Mouse (Mus musculus) ES-E14 (cell line): ENCODE measurements at regions not wholly inside any gene's neighbourhood (a gene's known extent, or its start where the extent isn't known, plus 50 kb on each side); places are given as distances from the start of the nearest gene placed in this dataset.

Experiments used
- DNase-seq: peaks from one replicate; pipeline ENCODE4 v3.0.0-alpha.2; 2013; ENCODE audit warnings: low read depth, low spot score
- H3K27ac ChIP-seq: 2 replicates; pipeline ENCODE4 v1.5.1; 2012; ENCODE audit warnings: low read depth, mild to moderate bottlenecking, low read length, moderate library complexity, mixed read lengths; ENCODE audit not compliant: poor library complexity, insufficient read depth, severe bottlenecking
- H3K36me3 ChIP-seq: 2 replicates; pipeline ENCODE4 v1.6.1; 2012; ENCODE audit warnings: mild to moderate bottlenecking, low read length, moderate library complexity, mixed read lengths; ENCODE audit not compliant: control insufficient read depth, poor library complexity, insufficient read depth, severe bottlenecking
- H3K4me1 ChIP-seq, 2 experiments: fragments of 150-350 bp in 1 of 2; sonication (generic) in 1 of 2; 2 replicates each; pipeline ENCODE4 v1.6.1; 2012; ENCODE audit warnings: low read length in 2 of 2, mild to moderate bottlenecking in 1 of 2, mixed read lengths in 1 of 2; ENCODE audit not compliant: control insufficient read depth in 2 of 2, insufficient read depth in 2 of 2, poor library complexity in 1 of 2
- H3K4me3 ChIP-seq, 2 experiments: fragments of 150-350 bp in 1 of 2; sonication (generic) in 1 of 2; 2 replicates each; pipeline ENCODE4 v1.5.1; 2012; ENCODE audit warnings: low read length in 2 of 2, low read depth in 1 of 2, mild to moderate bottlenecking in 1 of 2, mixed read lengths in 1 of 2; ENCODE audit not compliant: insufficient read depth in 1 of 2, poor library complexity in 1 of 2, severe bottlenecking in 1 of 2
- H3K9ac ChIP-seq: 2 replicates; pipeline ENCODE4 v1.6.1; 2012; ENCODE audit warnings: low read depth, mild to moderate bottlenecking, low read length, mixed read lengths; ENCODE audit not compliant: poor library complexity, insufficient read depth, severe bottlenecking
- H3K9me3 ChIP-seq: fragments of 150-350 bp; sonication (generic); 2 replicates; pipeline ENCODE4 v1.6.1; 2012; ENCODE audit warnings: low read depth, mild to moderate bottlenecking, low read length; ENCODE audit not compliant: control insufficient read depth, insufficient read depth
- CHD2 ChIP-seq: IDR thresholded peaks from 2 replicates; pipeline ENCODE4 v1.6.1; 2014; ENCODE audit warnings: mild to moderate bottlenecking, low read depth, low read length, inconsistent platforms
- HCFC1 ChIP-seq: IDR thresholded peaks from 2 replicates; pipeline ENCODE4 v1.6.1; 2012; ENCODE audit warnings: low read length, inconsistent platforms, borderline replicate concordance; ENCODE audit not compliant: insufficient read depth
- MAFK ChIP-seq: IDR thresholded peaks from 2 replicates; pipeline ENCODE4 v1.6.1; 2014; ENCODE audit warnings: mild to moderate bottlenecking, low read depth, low read length, inconsistent platforms; ENCODE audit not compliant: insufficient read depth
- ZC3H11A ChIP-seq: IDR thresholded peaks from 2 replicates; pipeline ENCODE4 v1.6.1; 2012; ENCODE audit warnings: low read depth, mild to moderate bottlenecking, inconsistent platforms, low read length, borderline replicate concordance
- ZNF384 ChIP-seq: IDR thresholded peaks from 2 replicates; pipeline ENCODE4 v1.6.1; 2012; ENCODE audit warnings: low read depth, low read length, inconsistent platforms
- in situ Hi-C, 2 experiments: fragments of 600-800 bp; cut with MboI; formaldehyde crosslinking; loops; one replicate each; pipeline ENCODE4 v1.15.1; 2025; ENCODE audit warnings: low sequenced_read_pairs in 2 of 2, inconsistent platforms in 1 of 2; ENCODE audit not compliant: unreplicated experiment in 2 of 2

DNA sequence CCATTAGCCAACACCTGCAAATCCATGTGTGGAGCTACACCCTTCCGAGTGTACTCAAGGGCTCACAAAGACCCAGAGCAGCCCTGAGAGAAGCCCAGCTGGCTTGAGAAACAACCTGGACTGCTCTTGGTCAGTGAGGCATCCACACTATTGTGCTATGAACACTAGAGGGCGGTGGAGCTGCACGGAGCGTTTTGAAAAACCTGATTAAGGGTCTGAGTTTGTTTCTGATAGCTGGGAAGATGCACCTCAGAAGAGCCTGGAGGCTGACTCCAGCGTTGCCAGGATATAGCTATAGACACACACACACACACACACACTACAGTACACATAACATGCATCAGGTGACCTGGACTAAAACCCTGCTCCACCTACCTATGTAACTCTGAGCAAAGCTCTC, 185.5 kb downstream of the Prdm2 start:
- Histone ChIP-seq H3K27ac (no peak overlapping the region), H3K9me3 (no peaks in the 10 kb centered on the region), H3K4me1 (no peaks in the 10 kb centered on the region), H3K9ac (no peak overlapping the region), H3K36me3 (no peaks in the 10 kb centered on the region), H3K4me3 (no peak overlapping the region)
- in situ Hi-C loops, result loop anchor here in 1 of 2 experiments (25.0 kb wide), 1 partner anchor 360 kb away; the partner anchor contains the start of gene Pramel1
- TF ChIP-seq ZC3H11A, result peak; percentile 86; the same call in 1 of the 2 replicates
- TF ChIP-seq ZNF384, result no peak
- TF ChIP-seq MAFK, result no peak
- no peak for TF ChIP-seq HCFC1
- peak; percentile 47 for DNase-seq

DNA sequence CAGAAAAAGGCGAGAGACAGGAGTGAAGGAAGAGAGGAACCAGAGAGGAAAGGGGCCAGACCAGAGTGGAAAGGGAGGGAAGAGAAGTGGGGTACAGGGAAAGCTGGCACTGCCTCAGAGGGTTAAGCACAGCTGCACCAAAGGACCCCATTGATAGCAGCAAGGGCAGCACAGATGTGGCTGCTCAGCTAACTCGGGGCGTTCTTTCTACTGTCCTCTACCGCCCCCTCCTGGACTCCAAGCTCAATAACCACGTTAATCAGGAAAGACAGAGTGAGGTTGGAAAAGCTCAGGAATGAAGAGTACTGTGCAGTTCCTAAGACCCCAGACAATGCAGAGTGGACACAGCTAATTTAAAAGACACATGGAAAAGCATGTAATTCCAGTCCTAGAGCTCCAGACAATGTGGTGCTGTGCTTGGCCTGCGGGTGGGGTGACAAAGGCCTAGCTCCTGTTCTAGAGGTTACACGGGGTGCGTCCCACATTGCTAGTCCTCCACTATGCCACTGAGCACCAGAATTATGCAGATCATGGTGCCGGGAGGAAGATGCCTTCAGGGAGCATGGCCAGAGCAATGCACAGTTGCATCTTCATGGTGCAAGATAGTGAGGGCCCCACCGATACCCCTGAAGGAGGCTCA, 191.4 kb downstream of the Prdm2 start:
- DNase-seq, result peak; percentile 51
- H3K36me3 ChIP-seq, result no peaks in the 10 kb centered on the region
- in situ Hi-C loops, result loop anchor here in 1 of 2 experiments (5.0 kb wide), 1 partner anchor 119 kb away; no protein-coding TSS in a partner anchor
- TF ChIP-seq MAFK (0 out of 2 replicates have a peak, but pooled peaks have one; percentile 6), CHD2 (no peak), ZC3H11A (peak; percentile 95), HCFC1 (no peak)
- H3K9me3 ChIP-seq, result no peaks in the 10 kb centered on the region
- H3K9ac ChIP-seq, result no peak overlapping the region
- H3K4me1 ChIP-seq, result no peaks in the 10 kb centered on the region
- H3K27ac ChIP-seq, result no peak overlapping the region
- no peak overlapping the region for H3K4me3 ChIP-seq

DNA sequence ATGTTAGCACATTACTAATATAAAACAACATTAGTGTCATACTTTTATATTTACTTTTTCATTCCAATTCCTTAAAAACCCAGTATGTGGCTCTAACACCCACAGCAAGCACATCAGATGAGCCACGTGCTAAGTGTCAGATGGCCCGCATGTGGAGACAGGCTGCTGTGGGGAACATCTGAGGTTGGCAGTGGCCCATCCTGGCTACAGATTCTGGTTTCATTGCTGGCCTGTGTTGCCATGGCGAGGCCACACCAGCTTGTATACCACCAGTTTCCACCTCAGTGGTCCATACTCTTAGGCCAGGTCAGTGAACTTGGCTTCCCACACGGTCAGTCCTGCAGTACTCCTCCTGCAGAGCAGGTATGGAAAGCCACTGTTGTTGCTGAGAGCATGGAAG, 192.1 kb downstream of the Prdm2 start:
- no peak for DNase-seq
- Histone ChIP-seq H3K4me3 (no peak overlapping the region), H3K9me3 (no peaks in the 10 kb centered on the region), H3K4me1 (no peaks in the 10 kb centered on the region), H3K9ac (no peak overlapping the region), H3K36me3 (no peaks in the 10 kb centered on the region), H3K27ac (no peak overlapping the region)
- TF ChIP-seq ZNF384 (no peak), HCFC1 (no peak), ZC3H11A (no peak), CHD2 (no peak), MAFK (no peak)
- in situ Hi-C loops, result loop anchor here in 1 of 2 experiments (5.0 kb wide), 1 partner anchor 118 kb away; no protein-coding TSS in a partner anchor

DNA sequence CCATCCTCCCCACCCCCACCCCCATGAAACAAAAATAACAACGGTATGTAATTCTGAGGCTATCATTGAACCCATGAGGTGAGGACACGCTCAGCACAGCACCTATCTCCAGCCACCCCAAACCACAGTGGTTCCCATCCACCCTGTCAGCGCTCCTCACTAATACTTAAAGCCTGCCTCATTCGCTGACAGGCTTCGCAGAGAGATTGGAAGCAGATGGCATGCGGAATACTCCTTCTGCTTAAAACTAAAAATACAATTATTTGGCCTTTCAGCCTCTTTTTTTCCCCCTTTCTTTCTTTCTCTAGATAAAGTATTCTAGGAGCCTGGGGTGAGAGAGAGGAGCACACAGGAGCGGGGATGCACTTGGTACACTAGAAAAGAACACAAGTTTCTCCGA, 199.9 kb downstream of the Prdm2 start:
- no peak overlapping the region for H3K4me3 ChIP-seq
- no peak for DNase-seq
- H3K4me1 ChIP-seq, result no peaks in the 10 kb centered on the region
- H3K9me3 ChIP-seq, result no peaks in the 10 kb centered on the region
- no peaks in the 10 kb centered on the region for H3K36me3 ChIP-seq
- TF ChIP-seq CHD2, result no peak
- TF ChIP-seq ZC3H11A, result no peak
- no peak for TF ChIP-seq ZNF384
- no peak for TF ChIP-seq MAFK
- no peak for TF ChIP-seq HCFC1
- no peak overlapping the region for H3K9ac ChIP-seq
- H3K27ac ChIP-seq, result no peak overlapping the region
- in situ Hi-C loops, result no loop called here

DNA sequence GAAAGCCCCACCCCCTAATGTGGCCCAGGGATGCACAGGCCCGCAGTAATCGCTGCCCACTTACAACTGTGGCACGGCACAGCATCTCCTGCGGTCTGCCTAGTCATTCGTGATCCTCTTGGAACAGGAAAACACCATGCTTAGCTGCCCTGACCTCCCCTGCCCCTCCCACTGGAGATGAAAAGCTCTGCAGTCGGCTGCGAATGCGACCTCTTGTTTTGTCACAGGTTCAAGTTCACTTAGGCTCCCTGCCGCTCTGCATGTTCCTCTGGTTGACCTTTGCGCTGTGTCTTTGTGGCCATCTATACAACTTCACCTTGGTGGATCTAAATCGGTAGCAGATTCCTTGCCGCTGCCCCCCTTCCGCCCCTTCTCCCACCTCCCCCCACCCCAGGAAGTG, 210.8 kb downstream of the Prdm2 start:
- H3K4me3 ChIP-seq, result peak overlapping the region; percentile 9 to 26; a peak in 1 of 4 replicates
- H3K9me3 ChIP-seq, result no peaks in the 10 kb centered on the region
- H3K36me3 ChIP-seq, result no peaks in the 10 kb centered on the region
- H3K27ac ChIP-seq, result no peak overlapping the region
- TF ChIP-seq HCFC1 (no peak), MAFK (no peak), CHD2 (no peak)
- in situ Hi-C loops, result no loop called here
- H3K9ac ChIP-seq, result no peak overlapping the region
- H3K4me1 ChIP-seq, result no peaks in the 10 kb centered on the region; a peak in 1 of 4 replicates
- DNase-seq, result no peak
